Mouse (Mus musculus): ENCODE measurements around the gene Gpatch8. TPM values are rescaled to one million over a fixed set of nuclear protein-coding genes. Genes with fewer than 3 reads are reported as not detected.

The Gpatch8 gene
- polyA plus RNA-seq, 1 experiment from 2014 or later = 25.1 TPM

DNA sequence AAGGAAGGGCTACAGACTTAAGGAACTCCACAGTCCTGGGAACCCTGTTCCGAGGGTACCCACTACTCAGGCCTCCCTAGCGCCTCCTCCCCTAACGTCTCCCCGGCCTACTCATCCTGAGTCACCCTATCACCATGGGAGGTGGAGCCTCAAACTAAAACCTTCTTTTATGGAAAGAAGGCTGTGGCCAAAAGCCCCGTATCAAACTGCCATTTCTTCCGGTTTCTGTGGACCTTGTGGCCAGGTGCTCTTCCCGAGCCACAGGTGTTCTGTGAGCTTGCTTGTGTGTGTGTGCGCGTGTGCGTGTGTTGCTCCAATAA is 119.8 kb downstream of the Gpatch8 start:
- WGBS = 80% methylated on average over 10 of the region's 10 CpGs
- Histone ChIP-seq H3K4me3 (replicated peaks; ENCODE audit: low read depth, low read length) (no peak overlapping the region), H3K27ac (no peak overlapping the region), H3K9me3 (replicated peaks; ENCODE audit: low read length) (no peaks in the 10 kb centered on the region), H3K27me3 (ENCODE audit: insufficient read depth, low read length) (no peaks in the 10 kb centered on the region), H3K36me3 (ENCODE audit: insufficient read depth, low read length) (peaks cover 34% of the 10 kb centered on the region), H3K4me1 (replicated peaks; ENCODE audit: insufficient read depth, low read length) (peaks cover 12% of the 10 kb centered on the region), H3K9ac (ENCODE audit: low read depth, low read length) (no peak overlapping the region), H3K4me2 (ENCODE audit: low read length) (no peak overlapping the region)
- no peak for TF ChIP-seq CTCF (IDR thresholded peaks at IDR 0.05; ENCODE audit: low read depth)
- ATAC-seq (replicated peaks; ENCODE audit: low FRiP score, low read depth) = no peak
- DNase-seq (ENCODE audit: low spot score) = no peak

DNA sequence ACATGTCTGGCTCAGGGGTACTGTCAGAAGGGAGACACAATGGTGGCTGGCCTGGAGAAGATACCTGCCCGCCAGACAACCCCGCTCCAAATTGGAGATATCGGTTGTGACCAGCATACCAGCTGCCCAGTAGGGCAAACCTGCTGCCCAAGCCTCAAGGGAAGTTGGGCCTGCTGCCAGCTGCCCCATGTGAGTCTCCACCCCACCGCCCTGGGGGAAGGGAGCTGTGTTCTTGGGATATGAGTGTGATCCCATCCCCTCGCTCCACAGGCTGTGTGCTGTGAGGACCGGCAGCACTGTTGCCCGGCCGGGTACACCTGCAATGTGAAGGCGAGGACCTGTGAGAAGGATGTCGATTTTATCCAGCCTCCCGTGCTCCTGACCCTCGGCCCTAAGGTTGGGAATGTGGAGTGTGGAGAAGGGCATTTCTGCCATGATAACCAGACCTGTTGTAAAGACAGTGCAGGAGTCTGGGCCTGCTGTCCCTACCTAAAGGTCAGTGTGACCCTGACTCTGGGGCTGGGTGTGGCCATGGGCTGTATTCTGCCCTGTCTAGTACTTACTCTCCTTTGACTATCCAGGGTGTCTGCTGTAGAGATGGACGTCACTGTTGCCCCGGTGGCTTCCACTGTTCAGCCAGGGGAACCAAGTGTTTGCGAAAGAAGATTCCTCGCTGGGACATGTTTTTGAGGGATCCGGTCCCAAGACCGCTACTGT is 120.3 kb downstream of the Gpatch8 start:
- H3K4me2 ChIP-seq (ENCODE audit: low read length) = no peak overlapping the region
- peaks cover 34% of the 10 kb centered on the region for H3K36me3 ChIP-seq (ENCODE audit: insufficient read depth, low read length)
- H3K9ac ChIP-seq (ENCODE audit: low read depth, low read length) = no peak overlapping the region
- H3K9me3 ChIP-seq (replicated peaks; ENCODE audit: low read length) = no peaks in the 10 kb centered on the region
- DNase-seq (ENCODE audit: low spot score) (no peak), ATAC-seq (replicated peaks; ENCODE audit: low FRiP score, low read depth) (no peak)
- H3K4me3 ChIP-seq (replicated peaks; ENCODE audit: low read depth, low read length) = no peak overlapping the region
- TF ChIP-seq CTCF (IDR thresholded peaks at IDR 0.05; ENCODE audit: low read depth) = no peak
- no peak overlapping the region for H3K27ac ChIP-seq
- H3K27me3 ChIP-seq (ENCODE audit: insufficient read depth, low read length) = no peaks in the 10 kb centered on the region
- WGBS = 87% methylated on average over 18 of the region's 18 CpGs
- peaks cover 12% of the 10 kb centered on the region for H3K4me1 ChIP-seq (replicated peaks; ENCODE audit: insufficient read depth, low read length)

DNA sequence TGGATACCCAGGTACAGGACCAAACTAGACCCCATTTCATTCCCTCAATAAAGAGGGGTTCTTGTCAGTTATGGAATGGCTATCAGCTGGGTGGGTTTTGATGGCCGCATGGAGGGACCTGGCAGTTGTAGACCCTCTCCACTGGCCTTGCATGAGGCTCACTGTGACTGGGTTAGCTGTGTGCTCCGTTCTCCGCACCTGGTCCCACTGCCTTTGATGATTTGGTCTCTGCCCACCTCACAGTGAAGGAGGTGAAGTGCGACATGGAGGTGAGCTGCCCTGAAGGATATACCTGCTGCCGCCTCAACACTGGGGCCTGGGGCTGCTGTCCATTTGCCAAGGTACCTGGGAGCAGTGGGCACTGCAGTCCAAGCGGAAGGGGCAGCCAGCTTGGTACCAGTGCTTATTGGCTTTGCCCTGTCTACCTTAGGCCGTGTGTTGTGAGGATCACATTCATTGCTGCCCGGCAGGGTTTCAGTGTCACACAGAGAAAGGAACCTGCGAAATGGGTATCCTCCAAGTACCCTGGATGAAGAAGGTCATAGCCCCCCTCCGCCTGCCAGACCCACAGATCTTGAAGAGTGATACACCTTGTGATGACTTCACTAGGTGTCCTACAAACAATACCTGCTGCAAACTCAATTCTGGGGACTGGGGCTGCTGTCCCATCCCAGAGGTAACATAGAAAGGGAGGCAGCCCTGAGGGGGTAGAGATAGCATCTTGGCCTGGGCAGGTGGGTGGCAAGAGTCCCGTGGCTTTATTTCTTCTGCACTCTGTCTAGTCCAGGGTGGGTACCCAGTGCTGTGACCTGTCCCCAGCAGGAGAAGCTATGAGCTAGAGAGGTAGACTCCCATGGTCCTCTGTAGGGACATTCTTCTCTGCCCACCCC is 121.1 kb downstream of the Gpatch8 start:
- DNase-seq (ENCODE audit: low spot score) = no peak
- 91% methylated on average over 11 of the region's 11 CpGs for WGBS
- Histone ChIP-seq H3K4me3 (replicated peaks; ENCODE audit: low read depth, low read length) (no peak overlapping the region), H3K27ac (no peak overlapping the region), H3K36me3 (ENCODE audit: insufficient read depth, low read length) (peaks cover 33% of the 10 kb centered on the region), H3K9ac (ENCODE audit: low read depth, low read length) (no peak overlapping the region), H3K27me3 (ENCODE audit: insufficient read depth, low read length) (no peaks in the 10 kb centered on the region), H3K9me3 (replicated peaks; ENCODE audit: low read length) (no peaks in the 10 kb centered on the region), H3K4me2 (ENCODE audit: low read length) (no peak overlapping the region), H3K4me1 (replicated peaks; ENCODE audit: insufficient read depth, low read length) (peaks cover 12% of the 10 kb centered on the region)
- ATAC-seq (replicated peaks; ENCODE audit: low FRiP score, low read depth) = no peak
- TF ChIP-seq CTCF (IDR thresholded peaks at IDR 0.05; ENCODE audit: low read depth) = no peak

DNA sequence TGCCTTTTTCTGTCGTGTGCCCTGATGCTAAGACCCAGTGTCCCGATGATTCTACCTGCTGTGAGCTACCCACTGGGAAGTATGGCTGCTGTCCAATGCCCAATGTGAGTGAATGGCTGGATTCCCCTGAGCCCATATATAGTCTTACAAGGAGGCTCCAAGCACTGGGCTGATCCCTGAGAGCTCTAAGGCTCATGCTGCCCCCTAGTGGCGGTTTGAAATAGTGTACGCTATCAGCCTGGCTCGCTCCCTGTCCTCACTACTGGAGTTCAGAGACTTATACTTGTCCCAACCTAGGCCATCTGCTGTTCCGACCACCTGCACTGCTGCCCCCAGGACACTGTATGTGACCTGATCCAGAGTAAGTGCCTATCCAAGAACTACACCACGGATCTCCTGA is 121.8 kb downstream of the Gpatch8 start:
- Histone ChIP-seq H3K36me3 (ENCODE audit: insufficient read depth, low read length) (peaks cover 28% of the 10 kb centered on the region), H3K9me3 (replicated peaks; ENCODE audit: low read length) (no peaks in the 10 kb centered on the region), H3K27ac (no peak overlapping the region), H3K9ac (ENCODE audit: low read depth, low read length) (no peak overlapping the region), H3K4me1 (replicated peaks; ENCODE audit: insufficient read depth, low read length) (peaks cover 12% of the 10 kb centered on the region), H3K27me3 (ENCODE audit: insufficient read depth, low read length) (no peaks in the 10 kb centered on the region), H3K4me2 (ENCODE audit: low read length) (no peak overlapping the region), H3K4me3 (replicated peaks; ENCODE audit: low read depth, low read length) (no peak overlapping the region)
- DNase-seq (ENCODE audit: low spot score) = peak; percentile 93
- peak; percentile 98 for TF ChIP-seq CTCF (IDR thresholded peaks at IDR 0.05; ENCODE audit: low read depth)
- no peak; the same call in 1 of the 2 replicates for ATAC-seq (replicated peaks; ENCODE audit: low FRiP score, low read depth)
- WGBS = 6% methylated on average over 7 of the region's 7 CpGs

DNA sequence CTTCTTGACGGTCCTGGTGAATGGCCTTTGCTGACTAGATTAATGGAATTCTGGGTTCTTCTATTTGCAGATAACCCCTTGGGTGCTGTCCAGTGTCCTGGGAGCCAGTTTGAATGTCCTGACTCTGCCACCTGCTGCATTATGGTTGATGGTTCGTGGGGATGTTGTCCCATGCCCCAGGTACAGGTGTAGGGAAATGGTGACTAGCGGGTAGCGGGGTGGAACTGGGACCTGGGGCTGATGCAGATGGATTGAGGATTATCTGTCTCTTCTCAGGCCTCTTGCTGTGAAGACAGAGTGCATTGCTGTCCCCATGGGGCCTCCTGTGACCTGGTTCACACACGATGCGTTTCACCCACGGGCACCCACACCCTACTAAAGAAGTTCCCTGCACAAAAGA is 122.3 kb downstream of the Gpatch8 start:
- no peak for TF ChIP-seq CTCF (IDR thresholded peaks at IDR 0.05; ENCODE audit: low read depth)
- no peaks in the 10 kb centered on the region for H3K27me3 ChIP-seq (ENCODE audit: insufficient read depth, low read length)
- ATAC-seq (replicated peaks; ENCODE audit: low FRiP score, low read depth) (no peak), DNase-seq (ENCODE audit: low spot score) (no peak)
- H3K4me3 ChIP-seq (replicated peaks; ENCODE audit: low read depth, low read length) = no peak overlapping the region
- H3K9me3 ChIP-seq (replicated peaks; ENCODE audit: low read length) = no peaks in the 10 kb centered on the region
- no peak overlapping the region for H3K27ac ChIP-seq
- H3K4me2 ChIP-seq (ENCODE audit: low read length) = no peak overlapping the region
- 94% methylated on average over 7 of the region's 7 CpGs for WGBS
- no peak overlapping the region for H3K9ac ChIP-seq (ENCODE audit: low read depth, low read length)
- H3K36me3 ChIP-seq (ENCODE audit: insufficient read depth, low read length) = peaks cover 24% of the 10 kb centered on the region
- H3K4me1 ChIP-seq (replicated peaks; ENCODE audit: insufficient read depth, low read length) = peaks cover 12% of the 10 kb centered on the region

DNA sequence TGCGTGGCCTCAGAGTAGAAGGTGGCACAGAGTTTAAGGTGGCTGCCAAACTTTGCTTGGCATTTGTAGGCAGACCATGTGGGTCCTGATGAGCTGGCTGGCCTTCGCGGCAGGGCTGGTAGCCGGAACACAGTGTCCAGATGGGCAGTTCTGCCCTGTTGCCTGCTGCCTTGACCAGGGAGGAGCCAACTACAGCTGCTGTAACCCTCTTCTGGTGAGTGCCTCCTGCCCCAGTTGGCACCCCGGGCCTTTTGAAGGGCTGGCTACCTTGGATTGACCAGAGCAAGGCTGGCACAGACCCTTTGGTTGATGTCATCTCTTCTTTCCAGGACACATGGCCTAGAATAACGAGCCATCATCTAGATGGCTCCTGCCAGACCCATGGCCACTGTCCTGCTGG is 123.3 kb downstream of the Gpatch8 start:
- H3K4me1 ChIP-seq (replicated peaks; ENCODE audit: insufficient read depth, low read length) = peaks cover 9% of the 10 kb centered on the region
- H3K9me3 ChIP-seq (replicated peaks; ENCODE audit: low read length) = no peaks in the 10 kb centered on the region
- H3K9ac ChIP-seq (ENCODE audit: low read depth, low read length) = no peak overlapping the region
- no peak for TF ChIP-seq CTCF (IDR thresholded peaks at IDR 0.05; ENCODE audit: low read depth)
- H3K36me3 ChIP-seq (ENCODE audit: insufficient read depth, low read length) = peaks cover 24% of the 10 kb centered on the region
- H3K4me3 ChIP-seq (replicated peaks; ENCODE audit: low read depth, low read length) = no peak overlapping the region
- H3K4me2 ChIP-seq (ENCODE audit: low read length) = no peak overlapping the region
- ATAC-seq (replicated peaks; ENCODE audit: low FRiP score, low read depth) (no peak), DNase-seq (ENCODE audit: low spot score) (no peak)
- H3K27ac ChIP-seq = no peak overlapping the region; the same call in 1 of the 2 replicates
- H3K27me3 ChIP-seq (ENCODE audit: insufficient read depth, low read length) = no peaks in the 10 kb centered on the region
- WGBS = 91% methylated on average over 6 of the region's 6 CpGs

Measured in kidney, postnatal 0 days (tissue).